Mouse (Mus musculus) adrenal gland, postnatal 14 days (tissue): ENCODE measurements at regions not wholly inside any gene's neighbourhood (a gene's known extent, or its start where the extent isn't known, plus 50 kb on each side); places are given as distances from the start of the nearest gene placed in this dataset.
"Not testable (repeated sequence)": the region's sequence is repeated elsewhere in the genome, so short reads cannot be mapped to it uniquely, and the experiment has no call there.

ENCODE experiments used
- DNase-seq: peaks from one replicate; pipeline ENCODE4 v3.0.0; 2021; ENCODE audit warnings: mixed read lengths

- DNase-seq: no peak
Observed at GRCm38 (mm10) chr4:10315144-10315543, 559.2 kb upstream of the 2610301B20Rik start.

GRCm38 (mm10) chr4:10315875-10316274 is 558.4 kb upstream of the 2610301B20Rik start:
- DNase-seq: no peak

GRCm38 (mm10) chr4:10344147-10344546 is 530.2 kb upstream of the 2610301B20Rik start:
- no peak for DNase-seq

DNA sequence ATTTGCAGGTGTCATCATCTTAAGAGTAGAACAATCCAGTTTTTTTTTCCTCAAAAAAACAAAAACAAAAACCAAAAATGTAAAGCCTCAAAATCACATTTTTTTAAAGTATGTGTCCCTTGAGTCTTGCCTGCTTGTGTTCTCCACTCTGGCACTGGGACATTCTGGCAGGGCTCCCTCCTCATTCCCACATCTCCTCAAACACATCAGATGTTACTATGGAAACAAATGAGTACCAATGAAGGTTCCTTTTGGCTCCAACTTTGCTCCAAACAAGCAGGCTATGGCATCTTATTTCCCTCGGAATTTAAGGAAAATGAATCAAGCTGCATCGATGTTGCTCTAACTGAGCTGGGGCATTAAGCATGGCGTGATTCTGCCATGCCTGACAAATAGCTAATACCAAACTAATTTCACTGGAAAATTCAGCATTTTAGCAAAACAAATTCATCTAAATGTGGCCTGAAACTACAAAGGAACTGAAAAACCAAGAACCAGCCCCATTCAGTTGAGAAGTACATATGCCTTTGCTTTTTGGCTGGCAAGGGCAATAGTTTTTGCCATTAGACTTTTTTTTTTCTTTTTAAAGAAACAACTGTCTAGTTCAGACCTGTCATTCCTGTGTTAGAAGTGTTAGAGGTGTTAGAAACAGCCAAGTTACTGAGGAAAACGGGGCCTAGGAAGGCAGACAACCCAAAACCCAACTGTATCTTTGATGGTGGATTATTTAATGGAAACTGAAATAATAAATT is 522.2 kb upstream of the 2610301B20Rik start:
- DNase-seq: no peak

GRCm38 (mm10) chr4:10357572-10357971 is 516.7 kb upstream of the 2610301B20Rik start:
- DNase-seq: no peak

GRCm38 (mm10) chr4:10389790-10390189 is 484.5 kb upstream of the 2610301B20Rik start:
- no peak for DNase-seq

GRCm38 (mm10) chr4:10397249-10397648 is 477.0 kb upstream of the 2610301B20Rik start:
- DNase-seq: no peak

DNA sequence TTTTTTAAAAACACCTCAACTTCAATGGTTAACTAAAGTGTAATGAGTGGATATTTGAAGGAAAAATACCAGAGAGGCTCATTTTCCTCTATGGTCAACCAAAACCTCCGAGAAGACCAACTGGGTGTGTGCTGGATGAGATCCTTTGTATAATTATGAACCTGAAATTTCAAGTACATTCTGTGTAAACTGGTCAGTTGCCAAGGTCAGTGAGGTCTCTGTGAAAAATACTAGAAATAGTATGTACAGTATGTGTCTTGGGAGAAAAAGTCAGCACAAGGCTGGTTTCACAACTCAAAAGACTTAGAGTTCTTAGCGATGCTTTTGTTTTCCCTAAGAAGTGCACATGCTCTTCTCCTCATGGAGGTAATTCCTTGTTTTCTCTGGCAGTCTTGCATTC is 476.2 kb upstream of the 2610301B20Rik start:
- DNase-seq: no peak

DNA sequence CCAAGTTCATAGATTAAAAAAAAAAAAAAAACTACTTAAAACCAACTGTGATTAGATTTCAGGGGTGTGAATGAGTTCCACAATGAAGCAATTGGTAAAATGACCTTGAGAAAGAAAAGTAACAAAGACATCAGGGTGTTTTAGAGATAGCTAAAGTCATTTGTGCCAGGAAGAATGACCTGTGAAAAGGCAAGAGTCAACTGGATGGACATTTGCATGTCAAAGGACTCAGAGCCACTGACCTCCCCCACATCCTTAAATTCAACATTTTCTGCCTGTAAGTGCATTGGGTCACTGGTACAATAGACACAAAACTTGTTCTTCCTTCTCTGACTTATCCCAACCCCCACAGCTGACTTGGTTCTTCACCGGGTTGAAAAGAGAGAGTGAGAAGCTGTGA is 474.6 kb upstream of the 2610301B20Rik start:
- no peak for DNase-seq

- no peak for DNase-seq
Observed at GRCm38 (mm10) chr4:10402928-10403327, 471.4 kb upstream of the 2610301B20Rik start.

GRCm38 (mm10) chr4:10404438-10404837 is 469.9 kb upstream of the 2610301B20Rik start:
- DNase-seq: no peak

GRCm38 (mm10) chr4:10405102-10405501 is 469.2 kb upstream of the 2610301B20Rik start:
- no peak for DNase-seq

DNA sequence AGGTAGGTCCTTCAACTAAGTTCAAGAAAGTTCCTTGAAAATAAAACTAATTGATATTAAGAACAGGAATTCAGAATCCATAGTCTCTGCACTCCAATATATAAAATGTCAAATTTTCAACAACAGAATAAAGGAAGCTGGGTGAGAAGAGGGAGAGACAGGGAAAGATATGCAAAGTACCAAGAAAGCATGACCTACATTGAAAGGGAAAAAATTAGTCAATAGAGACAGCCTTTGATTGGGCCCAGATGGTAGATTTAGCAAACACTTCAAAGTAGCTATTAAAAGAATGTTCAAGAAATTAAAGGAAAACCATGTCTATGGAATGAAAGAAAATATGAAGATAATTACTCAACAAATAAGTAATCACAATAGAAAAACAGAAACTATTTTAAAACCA is 460.0 kb upstream of the 2610301B20Rik start:
- DNase-seq: no peak

- DNase-seq: no peak
Observed at GRCm38 (mm10) chr4:10421354-10421753, 452.9 kb upstream of the 2610301B20Rik start.

DNA sequence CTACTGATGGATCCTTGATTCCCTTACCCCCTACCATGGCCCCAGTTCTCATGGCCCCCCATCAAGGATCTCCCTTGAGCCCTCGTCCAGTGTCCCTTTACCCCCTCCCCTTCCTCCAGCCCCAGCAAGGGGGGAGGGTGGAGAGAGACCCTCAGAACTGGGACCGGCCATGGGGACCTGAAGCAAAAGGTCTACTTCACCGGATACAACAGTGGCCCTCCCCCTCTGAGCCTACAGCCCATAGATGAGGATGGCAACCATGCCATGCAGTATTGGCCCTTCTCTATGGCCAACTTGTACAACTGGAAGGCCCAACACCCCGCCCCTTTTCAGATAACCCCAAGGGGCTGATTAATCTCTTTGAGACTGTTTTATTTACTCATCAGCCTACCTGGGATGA is 439.9 kb upstream of the 2610301B20Rik start:
- no peak for DNase-seq

DNA sequence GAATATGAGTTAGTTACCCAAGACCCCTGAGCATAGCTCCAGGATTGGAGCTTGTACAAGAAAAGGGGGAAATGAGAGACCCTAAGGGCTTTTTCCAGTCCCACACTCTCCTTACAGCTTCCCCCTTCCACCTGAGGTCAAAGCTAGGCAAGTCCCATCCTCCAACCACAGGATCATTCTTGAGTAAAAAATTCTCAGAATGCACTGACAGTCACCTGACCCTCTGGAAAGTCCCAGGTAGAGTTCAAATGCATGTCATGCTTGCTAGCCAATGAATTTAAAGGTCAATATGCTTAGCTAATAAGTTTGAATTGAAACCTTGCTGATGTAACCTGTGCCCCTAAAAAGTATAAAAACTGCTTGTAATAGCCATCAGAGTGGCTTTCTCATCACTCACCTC is 434.4 kb upstream of the 2610301B20Rik start:
- DNase-seq: not testable (repeated sequence)

DNA sequence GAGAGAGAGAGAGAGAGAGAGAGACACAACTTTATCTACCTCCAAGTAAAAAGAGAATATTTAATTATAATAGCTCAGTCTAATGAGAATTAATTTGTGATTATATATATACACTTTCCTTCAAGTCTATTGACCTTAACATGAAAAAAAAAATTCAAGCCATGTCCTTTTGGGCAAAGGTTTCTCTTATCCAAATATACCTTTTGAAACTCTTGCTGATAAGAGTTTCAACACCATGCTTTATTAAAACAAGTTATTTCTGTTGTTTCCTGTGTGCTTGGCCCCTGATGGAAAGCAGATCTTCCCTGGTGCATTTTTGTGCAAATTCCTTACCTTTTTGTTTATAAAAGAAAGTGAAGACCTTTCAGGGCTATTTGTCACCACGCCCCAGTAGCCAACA is 414.7 kb upstream of the 2610301B20Rik start:
- DNase-seq: no peak

DNA sequence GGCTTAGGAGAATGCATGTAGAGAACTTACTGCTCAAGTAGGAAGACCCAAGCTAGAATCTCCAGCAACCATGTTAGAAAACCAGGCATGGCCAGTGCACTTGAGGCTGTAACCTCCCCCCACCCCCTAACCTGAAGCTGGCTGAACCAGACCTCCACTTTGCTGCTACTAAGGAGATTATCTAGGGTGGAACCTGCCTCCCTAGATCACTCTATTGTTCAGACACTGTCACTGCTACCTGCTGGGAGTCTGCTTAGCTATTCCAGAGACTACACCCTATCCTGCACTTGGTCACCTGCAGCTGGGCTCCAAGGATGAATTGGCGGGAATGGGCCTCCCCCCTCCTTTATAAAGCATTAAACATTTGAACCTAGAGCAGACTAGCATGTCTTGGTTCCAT is 393.4 kb upstream of the 2610301B20Rik start:
- DNase-seq: no peak

DNA sequence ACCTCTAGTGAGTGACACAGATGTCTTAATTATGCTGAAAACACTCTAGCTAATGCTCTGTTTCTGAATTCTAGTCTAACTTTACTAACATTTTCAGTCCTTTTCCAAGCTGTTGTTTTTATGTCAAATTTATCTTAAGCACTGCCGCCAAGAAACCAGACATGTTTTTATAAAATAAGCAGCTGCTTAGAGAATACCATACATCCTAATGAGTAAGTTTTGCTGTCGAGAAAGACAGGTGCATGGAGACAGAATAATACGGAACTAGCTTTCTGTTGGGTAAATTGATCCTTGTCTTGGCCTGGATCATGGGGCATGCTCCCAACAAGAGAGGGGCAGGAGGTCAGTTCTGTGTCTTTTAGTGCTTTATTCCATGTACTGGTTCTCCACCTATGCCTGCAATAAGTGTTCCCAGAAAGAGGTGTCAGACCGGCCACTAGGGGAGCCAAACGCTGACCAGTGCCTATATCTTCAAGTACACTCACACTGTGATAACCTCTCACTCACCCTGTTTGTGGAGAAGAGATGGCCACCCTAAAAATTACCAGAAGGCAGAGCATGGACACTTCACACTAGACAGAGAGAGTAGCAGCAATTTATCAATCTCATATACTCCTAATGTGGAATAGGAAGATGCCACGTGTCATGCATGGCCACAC is 366.0 kb upstream of the 2610301B20Rik start:
- DNase-seq: no peak

GRCm38 (mm10) chr4:10510013-10510412 is 364.3 kb upstream of the 2610301B20Rik start:
- no peak for DNase-seq

DNA sequence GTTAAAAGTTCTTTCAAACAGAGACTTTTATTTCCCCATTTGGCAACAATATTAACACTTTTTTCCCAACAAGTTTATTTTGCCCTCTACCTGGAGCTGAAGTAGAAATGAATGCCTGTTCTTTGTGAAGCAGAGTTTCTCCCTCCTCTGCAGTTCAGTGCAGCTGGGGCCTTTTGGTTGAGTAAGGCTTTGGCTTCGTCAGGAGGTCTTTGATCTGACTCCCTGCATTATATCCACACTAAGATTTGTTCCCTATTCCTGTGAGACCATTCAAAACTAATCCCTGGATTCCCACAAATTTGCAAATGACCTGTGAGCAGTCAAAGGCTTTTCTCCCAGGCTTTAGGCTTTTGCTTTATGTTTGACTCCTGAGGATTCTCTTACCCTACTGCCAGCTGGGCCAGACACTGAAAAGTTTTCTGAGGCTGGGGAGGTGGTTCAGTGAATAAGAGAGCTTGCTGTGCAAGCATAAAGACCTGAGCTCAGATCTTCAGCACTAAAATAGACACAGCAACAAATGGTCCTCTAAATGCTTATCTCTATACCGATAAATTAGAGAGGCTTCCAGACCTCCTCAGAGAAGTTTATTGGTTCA is 323.5 kb upstream of the 2610301B20Rik start:
- no peak for DNase-seq

DNA sequence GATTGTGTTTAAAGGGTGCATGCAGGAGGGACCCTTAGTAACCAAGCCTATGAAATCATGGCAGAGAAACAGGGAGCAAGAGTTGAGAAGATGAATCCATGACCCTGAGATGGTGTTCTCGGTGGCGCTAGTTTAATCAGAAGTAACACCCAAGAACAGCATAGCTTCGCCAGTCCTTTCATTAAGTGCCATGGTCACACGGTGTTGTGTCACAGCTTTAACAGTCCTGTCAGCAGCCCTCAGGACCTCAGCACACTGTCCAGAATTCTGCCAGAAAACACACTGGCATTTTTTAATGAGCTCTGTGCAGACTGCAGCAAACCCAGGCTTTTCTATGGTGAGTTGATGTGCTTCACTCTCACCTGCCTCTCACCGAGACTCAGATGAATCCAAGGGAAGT is 320.6 kb upstream of the 2610301B20Rik start:
- no peak for DNase-seq

DNA sequence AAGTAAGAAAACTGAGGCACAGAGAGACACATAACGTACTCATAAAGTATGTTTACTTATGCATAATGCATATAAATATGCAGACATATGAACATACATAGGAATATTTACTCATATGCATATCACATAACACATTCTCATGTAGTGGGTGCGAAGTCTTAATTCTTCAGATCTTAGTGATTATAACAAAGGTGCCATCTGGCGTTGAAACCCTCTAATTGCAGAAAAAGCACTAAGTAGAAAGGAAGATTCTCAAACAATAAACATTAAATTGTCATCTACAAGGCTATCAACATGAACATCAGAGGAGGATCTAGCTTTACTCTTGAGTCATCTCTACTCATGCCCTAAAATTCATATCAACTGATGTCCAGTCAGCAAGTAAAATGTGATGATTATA is 314.2 kb upstream of the 2610301B20Rik start:
- no peak for DNase-seq

- no peak for DNase-seq
Observed at GRCm38 (mm10) chr4:10604513-10604912, 269.8 kb upstream of the 2610301B20Rik start.
